Mouse (Mus musculus): ENCODE data around the gene Nos2.

DNA sequence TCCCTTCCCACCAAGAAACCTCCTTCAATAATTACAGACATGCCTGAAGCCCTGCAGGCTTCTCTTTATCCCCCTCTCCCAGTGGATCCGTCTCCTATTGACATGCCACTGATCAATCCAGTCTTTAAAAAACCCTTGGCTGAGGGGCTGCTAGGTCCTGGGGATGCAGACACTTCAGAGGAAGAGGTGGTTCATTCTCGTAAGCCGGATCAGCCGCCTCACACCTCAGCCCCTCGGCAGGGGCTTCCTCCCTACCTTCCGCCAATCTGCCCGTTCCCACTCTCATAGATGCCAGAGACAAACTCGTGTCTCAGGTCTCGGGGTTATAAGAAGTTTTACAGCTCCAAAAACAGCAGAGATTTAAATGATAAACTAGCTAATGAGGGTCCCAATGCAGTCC, 69.5 kb downstream of the Nos2 start:
- no peak for TF ChIP-seq EP300 (IDR thresholded peaks at IDR 0.05; ENCODE audit: low read depth)
- TF ChIP-seq CTCF (IDR thresholded peaks at IDR 0.05; ENCODE audit: low read depth): no peak

Data from liver, embryonic 14.5 days (tissue).